Mouse (Mus musculus): ENCODE results near the gene P2ry1. TPM values are rescaled to one million over a fixed set of nuclear protein-coding genes. Genes with fewer than 3 reads are reported as not detected.
A peak's percentile ranks its signal among the peaks of the same experiment; 100 is the strongest.

P2ry1 gene
- total and polyA plus RNA-seq, 3 experiments = 9.1 to 9.2 TPM; not detected in 1

DNA sequence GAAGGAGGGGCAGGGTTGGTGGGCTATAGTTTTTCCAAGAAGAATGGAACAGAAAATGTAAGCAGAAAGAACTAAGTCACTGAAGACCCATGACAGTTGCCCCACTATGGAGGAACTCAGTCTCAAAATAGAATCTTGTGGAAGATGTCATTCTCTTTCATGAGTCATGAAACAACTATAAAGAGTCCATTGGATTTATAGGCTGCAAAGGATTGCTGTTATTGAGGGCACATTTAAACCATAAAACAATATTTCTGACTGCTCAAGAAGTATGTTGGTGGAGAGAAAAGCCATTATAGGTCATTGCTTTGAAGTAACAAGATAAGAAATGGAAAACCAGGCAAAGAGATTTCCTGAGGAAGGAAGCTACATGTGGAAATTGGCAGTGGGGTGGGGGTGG is 10.0 kb downstream of the P2ry1 start (continued):
- TF ChIP-seq MYC (IDR thresholded peaks at IDR 0.05; ENCODE audit: low read depth, low read length) (no peak), POLR2AphosphoS2 (IDR thresholded peaks at IDR 0.05; ENCODE audit: low read length) (no peak), NELFE (IDR thresholded peaks at IDR 0.05; ENCODE audit: low read depth, low read length) (no peak), EP300 (IDR thresholded peaks at IDR 0.05; ENCODE audit: low read depth in 1 of 2, low read length in 2 of 2) (no peak)

DNA sequence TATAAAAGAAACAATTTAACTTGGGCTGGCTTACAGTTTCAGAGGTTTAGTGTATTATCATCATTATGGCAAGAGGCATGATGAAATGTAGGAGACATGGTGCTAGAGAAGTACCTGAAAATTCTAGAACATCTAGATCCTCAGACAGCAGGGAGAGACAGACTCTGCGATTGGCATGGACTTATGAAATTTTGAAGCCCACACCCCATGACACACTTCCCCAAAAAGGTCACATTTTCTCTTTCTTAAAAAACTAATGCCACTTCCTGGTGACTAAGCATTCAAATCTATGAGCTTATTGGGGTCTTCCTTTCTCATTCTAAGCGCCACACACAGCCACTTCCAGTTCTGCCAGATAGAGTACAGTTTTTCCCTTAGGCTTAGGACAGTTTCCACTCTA is 14.1 kb downstream of the P2ry1 start:
- TF ChIP-seq TCF12 (IDR thresholded peaks at IDR 0.05; ENCODE audit: low read depth, low read length) = no peak
- TF ChIP-seq KAT2A (conservative IDR thresholded peaks at IDR 0.05; ENCODE audit: low read depth, low read length) = no peak
- no peak for TF ChIP-seq POLR2AphosphoS5 (IDR thresholded peaks at IDR 0.05; ENCODE audit: borderline replicate concordance, low read depth, low read length)
- Histone ChIP-seq H3K36me3 (ENCODE audit: control insufficient read depth in 1 of 2, insufficient read depth in 2 of 2, low read length in 2 of 2) (peaks cover 0 to 10% of the 10 kb centered on the region in 2 experiments; a peak in 2 of 4 replicates), H3K9ac (ENCODE audit: control insufficient read depth, low read depth, low read length, poor library complexity, severe bottlenecking) (no peak overlapping the region), H3K27me3 (ENCODE audit: control insufficient read depth in 1 of 2, insufficient read depth in 2 of 2, low read length in 2 of 2) (no peaks in the 10 kb centered on the region), H3K4me1 (ENCODE audit: control insufficient read depth in 1 of 2, insufficient read depth in 2 of 2, low read length in 2 of 2) (peaks cover 0 to 2% of the 10 kb centered on the region in 2 experiments; a peak in 1 of 4 replicates), H3K4me3 (ENCODE audit: control insufficient read depth in 1 of 2, insufficient read depth in 1 of 2, low read depth in 2 of 2, low read length in 2 of 2) (no peak overlapping the region), H3K9me3 (replicated peaks; ENCODE audit: insufficient read depth, low read length) (no peaks in the 10 kb centered on the region), H3K27ac (ENCODE audit: control insufficient read depth, low read depth, low read length) (no peak overlapping the region), H3K79me2 (ENCODE audit: control insufficient read depth, insufficient read depth, low read length, poor library complexity) (no peaks in the 10 kb centered on the region)
- no peak for DNase-seq (ENCODE audit: low read depth, low spot score)

DNA sequence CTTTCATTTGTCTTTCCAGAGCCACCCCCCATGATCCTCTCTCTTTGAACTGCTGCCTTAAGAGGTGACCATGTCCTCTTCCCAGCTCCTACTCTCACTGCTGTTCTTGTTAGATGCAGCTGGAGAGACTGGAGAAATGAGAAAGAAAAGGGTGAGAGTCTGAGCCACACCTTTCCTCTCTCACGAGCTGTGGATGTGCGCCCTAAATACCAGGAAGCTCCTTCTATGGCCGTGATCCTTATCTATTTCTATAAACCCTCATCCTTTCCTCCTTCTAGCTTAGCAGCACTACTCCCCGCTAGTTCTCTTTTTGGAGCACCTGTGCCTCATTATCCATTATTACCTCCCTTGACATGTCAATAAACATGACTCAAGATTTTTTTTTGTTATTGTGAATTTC is 29.5 kb downstream of the P2ry1 start:
- no peaks in the 10 kb centered on the region for H3K9me3 ChIP-seq (replicated peaks; ENCODE audit: insufficient read depth, low read length)
- H3K27ac ChIP-seq (ENCODE audit: control insufficient read depth, low read depth, low read length) = no peak overlapping the region
- peaks cover 15 to 22% of the 10 kb centered on the region in 2 experiments for H3K4me1 ChIP-seq (ENCODE audit: control insufficient read depth in 1 of 2, insufficient read depth in 2 of 2, low read length in 2 of 2)
- H3K36me3 ChIP-seq (ENCODE audit: control insufficient read depth in 1 of 2, insufficient read depth in 2 of 2, low read length in 2 of 2) = peaks cover 0 to 17% of the 10 kb centered on the region in 2 experiments; a peak in 2 of 4 replicates
- DNase-seq (ENCODE audit: low read depth, low spot score) = peak; percentile 40
- no peaks in the 10 kb centered on the region for H3K79me2 ChIP-seq (ENCODE audit: control insufficient read depth, insufficient read depth, low read length, poor library complexity)
- no peak overlapping the region for H3K4me3 ChIP-seq (ENCODE audit: control insufficient read depth in 1 of 2, insufficient read depth in 1 of 2, low read depth in 2 of 2, low read length in 2 of 2)
- peak; percentile 65 for TF ChIP-seq GATA1 (IDR thresholded peaks at IDR 0.05; ENCODE audit: low read depth, low read length)
- no peak for TF ChIP-seq HCFC1 (IDR thresholded peaks at IDR 0.05; ENCODE audit: low read depth, low read length)
- no peak for TF ChIP-seq MYB (IDR thresholded peaks at IDR 0.05; ENCODE audit: low read depth, low read length)
- TF ChIP-seq ETS1 (IDR thresholded peaks at IDR 0.05; ENCODE audit: low read depth, low read length) = 0 out of 2 replicates have a peak, but pooled peaks have one; percentile 14
- TF ChIP-seq ELF1 (IDR thresholded peaks at IDR 0.05; ENCODE audit: low read depth, low read length) = peak; percentile 36; the same call in 1 of the 2 replicates
- peak in 1 of 2 experiments; percentile 22; a peak in 1 of 4 replicates for TF ChIP-seq EP300 (IDR thresholded peaks at IDR 0.05; ENCODE audit: low read depth in 1 of 2, low read length in 2 of 2)
- H3K27me3 ChIP-seq (ENCODE audit: control insufficient read depth in 1 of 2, insufficient read depth in 2 of 2, low read length in 2 of 2) = no peaks in the 10 kb centered on the region
- H3K9ac ChIP-seq (ENCODE audit: control insufficient read depth, low read depth, low read length, poor library complexity, severe bottlenecking) = no peak overlapping the region

DNA sequence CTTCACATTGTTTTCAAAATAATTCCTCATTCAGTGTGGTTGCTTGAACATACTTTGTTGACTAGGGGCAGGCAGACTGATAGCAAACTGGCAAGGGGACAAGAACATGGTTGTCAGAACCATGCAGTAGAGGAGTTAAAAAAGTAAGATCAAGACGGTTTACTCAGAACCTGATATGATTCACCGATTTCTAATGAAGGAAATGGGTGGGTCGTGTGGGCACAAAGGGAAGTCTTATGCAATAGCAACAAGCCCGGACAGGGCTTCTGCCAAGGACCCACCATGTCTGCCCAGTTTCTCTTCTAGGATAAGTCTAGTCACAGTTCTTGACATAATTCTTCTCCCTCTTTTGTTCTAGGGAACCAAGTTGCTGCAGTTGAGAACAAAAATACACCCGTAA is 33.0 kb downstream of the P2ry1 start:
- Histone ChIP-seq H3K4me3 (ENCODE audit: control insufficient read depth in 1 of 2, insufficient read depth in 1 of 2, low read depth in 2 of 2, low read length in 2 of 2) (no peak overlapping the region), H3K9me3 (replicated peaks; ENCODE audit: insufficient read depth, low read length) (no peaks in the 10 kb centered on the region), H3K36me3 (ENCODE audit: control insufficient read depth in 1 of 2, insufficient read depth in 2 of 2, low read length in 2 of 2) (peaks cover 0 to 31% of the 10 kb centered on the region in 2 experiments; a peak in 2 of 4 replicates), H3K79me2 (ENCODE audit: control insufficient read depth, insufficient read depth, low read length, poor library complexity) (no peaks in the 10 kb centered on the region), H3K27ac (ENCODE audit: control insufficient read depth, low read depth, low read length) (peak overlapping the region; percentile 33; the same call in 1 of the 2 replicates), H3K27me3 (ENCODE audit: control insufficient read depth in 1 of 2, insufficient read depth in 2 of 2, low read length in 2 of 2) (no peaks in the 10 kb centered on the region), H3K4me1 (ENCODE audit: control insufficient read depth in 1 of 2, insufficient read depth in 2 of 2, low read length in 2 of 2) (peaks cover 15 to 35% of the 10 kb centered on the region in 2 experiments), H3K9ac (ENCODE audit: control insufficient read depth, low read depth, low read length, poor library complexity, severe bottlenecking) (no peak overlapping the region)
- DNase-seq (ENCODE audit: low read depth, low spot score) = peak; percentile 64
- TF ChIP-seq RAD21 (IDR thresholded peaks at IDR 0.05; ENCODE audit: low read depth, low read length) (no peak), TBP (IDR thresholded peaks at IDR 0.05; ENCODE audit: low read depth, low read length) (no peak), GABPA (IDR thresholded peaks at IDR 0.05; ENCODE audit: low read depth, low read length) (no peak), MXI1 (IDR thresholded peaks at IDR 0.05; ENCODE audit: low read depth, low read length) (no peak), POLR2AphosphoS5 (IDR thresholded peaks at IDR 0.05; ENCODE audit: borderline replicate concordance, low read depth, low read length) (no peak), SIN3A (IDR thresholded peaks at IDR 0.05; ENCODE audit: low read length) (no peak), EP300 (IDR thresholded peaks at IDR 0.05; ENCODE audit: low read depth in 1 of 2, low read length in 2 of 2) (peak; percentile 65 to 77), JUND (IDR thresholded peaks at IDR 0.05; ENCODE audit: low read depth, low read length) (no peak), MYB (IDR thresholded peaks at IDR 0.05; ENCODE audit: low read depth, low read length) (peak; percentile 49; the same call in 1 of the 2 replicates), CHD2 (IDR thresholded peaks at IDR 0.05; ENCODE audit: low read length) (no peak), HCFC1 (IDR thresholded peaks at IDR 0.05; ENCODE audit: low read depth, low read length) (no peak), ELF1 (IDR thresholded peaks at IDR 0.05; ENCODE audit: low read depth, low read length) (no peak), MYC (IDR thresholded peaks at IDR 0.05; ENCODE audit: low read depth, low read length) (no peak), MAFK (IDR thresholded peaks at IDR 0.05; ENCODE audit: borderline replicate concordance, low read depth, low read length) (no peak), CHD1 (IDR thresholded peaks at IDR 0.05; ENCODE audit: low read depth, low read length) (no peak), ZMIZ1 (IDR thresholded peaks at IDR 0.05; ENCODE audit: low read depth, low read length) (no peak), USF1 (IDR thresholded peaks at IDR 0.05; ENCODE audit: low read depth, low read length) (no peak)

Data from MEL (cell line).